Mouse (Mus musculus) kidney, postnatal 25 days (tissue): Measurements from ENCODE around the gene Ube4b.

ENCODE experiments used
- DNase-seq, 2 experiments: peaks; one replicate each; pipeline ENCODE4 v3.0.0; 2021; ENCODE audit warnings: mixed read lengths in 2 of 2

Ube4b gene

GRCm38 (mm10) chr4:149393311-149393995, 33.1 kb downstream of the Ube4b start:
- peak in 1 of 2 experiments; percentile 78 for DNase-seq

- DNase-seq, result no peak
These were observed 34.2 kb downstream of the Ube4b start for GRCm38 (mm10) chr4:149392359-149392758.

DNA sequence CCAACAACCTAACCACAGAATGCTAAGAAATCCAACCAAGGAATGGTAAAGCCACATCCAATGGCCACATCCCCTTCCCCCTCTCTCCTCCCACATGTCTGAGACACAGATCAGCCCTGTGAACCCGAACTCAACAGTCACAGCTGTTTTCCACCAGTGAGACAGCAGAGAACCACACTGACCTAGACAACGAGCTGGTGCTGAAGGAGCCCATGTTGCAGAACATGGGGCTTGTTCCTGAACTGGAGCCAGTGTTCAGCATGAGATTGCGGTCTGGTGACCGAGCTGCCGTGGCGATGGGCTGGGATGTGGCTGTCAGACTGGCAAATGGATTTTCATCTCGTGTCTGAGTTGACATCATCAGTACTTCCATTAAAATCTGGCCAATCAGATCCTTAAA, 45.5 kb downstream of the Ube4b start:
- no peak for DNase-seq

GRCm38 (mm10) chr4:149379881-149380280, 46.7 kb downstream of the Ube4b start:
- DNase-seq, result no peak

GRCm38 (mm10) chr4:149378819-149379218, 47.7 kb downstream of the Ube4b start:
- DNase-seq, result no peak

- no peak for DNase-seq
These were observed 50.5 kb downstream of the Ube4b start for GRCm38 (mm10) chr4:149376034-149376433.

DNA sequence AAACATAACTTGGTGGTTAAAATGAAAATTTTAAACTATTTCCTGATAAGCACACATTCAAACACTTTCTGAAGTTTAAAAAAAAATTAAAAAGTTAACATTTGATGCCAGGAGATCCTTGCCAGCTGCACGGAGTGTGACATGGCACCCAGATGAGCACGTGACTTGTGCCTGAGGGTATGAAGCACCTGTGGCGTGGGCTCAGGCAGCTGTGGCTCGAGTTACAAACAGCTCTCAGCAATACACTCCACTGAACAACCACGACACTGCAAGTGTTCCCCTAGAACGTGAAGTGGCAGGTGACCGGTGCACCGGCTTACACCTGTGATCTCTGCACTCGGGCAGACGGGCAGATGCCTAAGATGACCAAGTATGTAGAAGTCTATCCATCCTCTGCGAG, 51.9 kb downstream of the Ube4b start:
- no peak for DNase-seq

DNA sequence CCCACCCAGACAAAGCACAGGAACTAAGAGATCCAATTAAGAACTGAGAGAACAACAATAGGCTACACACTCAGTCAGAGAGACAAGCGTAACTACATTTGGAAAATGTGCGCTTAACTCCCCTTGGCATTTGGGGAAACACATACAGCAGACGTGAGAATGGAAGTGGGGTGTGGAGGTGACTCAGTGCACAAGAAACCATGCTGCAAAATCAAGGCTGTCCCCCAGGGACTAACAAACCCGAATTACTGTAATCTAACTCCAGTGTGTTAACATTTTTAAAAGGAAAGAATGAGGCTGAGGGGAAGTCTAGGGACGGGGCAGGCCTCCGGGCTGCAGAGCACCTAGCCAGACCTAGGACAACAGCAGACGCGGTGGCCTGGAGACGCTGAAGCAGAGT, 52.6 kb downstream of the Ube4b start:
- no peak for DNase-seq

- DNase-seq, result peak; percentile 67 to 83
These were observed 53.1 kb downstream of the Ube4b start for GRCm38 (mm10) chr4:149373431-149373830.

GRCm38 (mm10) chr4:149365702-149366370, 60.7 kb downstream of the Ube4b start:
- DNase-seq, result peak; percentile 48 to 60

DNA sequence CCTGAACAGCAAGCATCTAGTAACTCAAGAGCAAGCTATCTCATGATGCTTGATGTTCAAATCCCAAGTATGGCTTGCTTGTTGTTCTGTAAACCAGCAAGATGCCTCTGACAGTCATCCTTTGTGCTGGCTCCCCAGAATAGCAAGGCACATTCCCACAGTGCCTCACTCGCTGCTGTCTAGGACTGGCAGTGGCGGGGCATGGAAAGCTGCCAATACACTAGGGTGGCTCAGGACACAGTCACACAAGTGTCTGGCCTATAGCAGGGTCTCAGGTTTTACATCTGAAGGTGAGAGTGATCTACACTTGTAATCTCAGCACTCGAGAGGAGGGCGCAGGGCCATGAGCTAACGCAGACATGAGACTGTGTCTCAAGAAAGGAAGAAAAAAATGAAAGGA, 61.7 kb downstream of the Ube4b start:
- peak in 1 of 2 experiments; percentile 27 for DNase-seq

DNA sequence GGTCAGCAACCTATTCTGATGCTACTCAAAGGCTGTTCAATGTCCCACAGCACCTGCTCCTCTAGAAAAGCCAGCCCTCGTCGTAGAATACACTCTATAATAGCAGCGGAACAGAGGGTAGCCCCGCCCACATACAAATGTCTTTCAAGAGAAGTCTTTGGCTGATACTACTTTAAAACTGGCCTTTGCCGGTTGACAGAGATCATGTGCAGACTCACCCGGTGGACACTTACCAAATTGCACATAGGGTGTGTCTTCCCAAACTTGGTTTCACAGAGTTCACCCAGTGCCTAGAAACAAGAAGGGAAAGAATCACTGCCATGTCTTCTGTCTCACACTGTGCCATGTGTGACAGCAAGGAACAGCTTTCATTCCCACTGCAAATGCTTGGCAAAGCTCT, 65.5 kb downstream of the Ube4b start:
- no peak for DNase-seq

DNA sequence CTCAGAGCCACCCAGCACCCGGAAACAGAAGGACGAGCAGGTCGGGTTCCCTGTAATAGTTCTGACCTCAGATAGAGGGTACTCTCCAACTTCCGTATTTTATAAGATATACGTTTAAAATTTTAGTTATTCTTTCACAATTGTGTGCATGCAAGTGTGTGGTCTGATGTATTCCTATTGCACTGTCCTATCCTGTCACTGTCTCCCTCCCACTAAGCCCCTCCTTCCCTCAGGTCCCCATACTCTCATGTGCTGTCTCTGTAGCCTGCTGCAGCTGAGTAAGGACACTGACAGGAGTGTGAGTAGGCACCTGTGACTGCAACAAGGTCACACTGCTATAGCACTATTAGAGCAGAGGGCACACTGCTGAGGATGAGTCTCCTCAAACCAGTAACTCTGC, 65.9 kb downstream of the Ube4b start:
- no peak for DNase-seq

DNA sequence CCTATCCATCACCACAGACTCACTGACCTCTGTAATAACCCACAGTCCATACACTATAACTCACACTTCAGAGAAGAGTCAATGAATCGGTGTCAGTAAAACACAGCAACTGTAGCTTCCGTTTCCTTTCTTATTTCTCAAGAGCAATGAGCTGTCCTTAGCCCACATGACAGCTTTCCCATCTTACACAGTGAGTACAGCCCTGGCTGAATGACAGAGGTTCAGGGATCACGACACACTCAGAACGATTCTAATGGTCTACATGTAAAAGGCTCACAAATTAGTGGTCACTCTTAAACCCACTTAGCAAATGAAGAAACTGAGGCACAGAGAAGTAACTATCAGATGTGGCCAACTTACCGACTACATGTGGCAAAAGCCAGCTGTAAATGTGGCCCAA, 68.6 kb downstream of the Ube4b start:
- DNase-seq, result no peak

DNA sequence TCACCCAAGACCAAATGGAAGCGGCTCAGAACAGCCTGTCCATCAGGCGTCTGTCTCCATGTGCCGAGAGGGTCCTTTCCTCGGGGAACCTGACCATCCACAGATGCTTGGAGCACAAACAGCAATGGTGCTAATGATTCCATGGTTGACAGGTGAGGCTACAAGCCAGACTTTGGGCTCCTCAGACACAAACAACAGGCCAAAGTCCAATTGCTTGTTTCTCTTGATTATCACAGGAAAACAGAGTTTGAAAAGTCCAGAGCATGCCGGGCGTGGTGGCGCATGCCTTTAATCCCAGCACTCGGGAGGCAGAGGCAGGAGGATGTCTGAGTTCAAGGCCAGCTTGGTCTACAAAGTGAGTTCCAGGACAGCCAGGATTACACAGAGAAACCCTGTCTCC, 71.9 kb downstream of the Ube4b start:
- DNase-seq, result peak in 1 of 2 experiments; percentile 12

- no peak for DNase-seq
These were observed 74.9 kb downstream of the Ube4b start for GRCm38 (mm10) chr4:149351596-149352150.

DNA sequence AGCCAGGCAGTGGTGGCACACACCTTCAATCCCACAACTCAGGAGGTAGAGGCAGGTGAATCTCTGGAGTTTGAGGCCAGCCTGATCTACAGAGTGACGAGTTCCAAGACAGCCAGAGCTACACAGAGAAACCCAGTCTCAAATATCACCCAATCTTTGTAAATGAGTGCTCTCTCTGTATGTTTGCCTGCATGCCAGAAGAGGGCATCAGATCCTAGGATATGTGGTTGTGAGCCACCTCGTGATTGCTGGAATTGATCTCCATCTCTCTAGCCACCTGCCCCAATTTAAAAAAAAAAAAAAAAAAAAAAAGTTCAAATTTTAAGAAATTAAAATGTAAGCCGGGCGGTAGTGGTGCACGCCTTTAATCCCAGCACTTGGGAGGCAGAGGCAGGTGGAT, 77.6 kb downstream of the Ube4b start:
- DNase-seq, result no peak

- no peak for DNase-seq
These were observed 80.7 kb downstream of the Ube4b start for GRCm38 (mm10) chr4:149345873-149346272.

GRCm38 (mm10) chr4:149344311-149344710, 82.2 kb downstream of the Ube4b start:
- no peak for DNase-seq

DNA sequence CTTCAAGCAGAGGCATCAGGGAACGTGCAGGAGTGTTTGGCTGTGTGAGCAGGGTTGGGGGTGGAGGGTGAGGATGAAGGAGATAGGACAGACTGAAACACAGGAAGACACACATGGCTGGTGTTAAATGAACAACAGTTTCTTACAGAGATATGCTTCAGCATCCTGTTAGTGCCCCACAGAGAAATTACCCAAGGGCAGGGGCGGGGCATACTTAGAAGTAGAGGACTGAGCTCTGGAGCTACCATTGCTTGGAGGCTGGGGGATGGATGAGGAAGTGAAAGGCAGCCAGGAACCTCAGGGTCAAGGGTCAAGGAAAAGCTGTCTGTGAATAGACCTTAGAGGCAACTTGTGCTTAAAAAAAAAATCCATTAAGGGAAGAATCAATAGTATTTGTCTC, 85.9 kb downstream of the Ube4b start:
- DNase-seq, result no peak

GRCm38 (mm10) chr4:149339426-149340214, 86.9 kb downstream of the Ube4b start:
- no peak for DNase-seq

DNA sequence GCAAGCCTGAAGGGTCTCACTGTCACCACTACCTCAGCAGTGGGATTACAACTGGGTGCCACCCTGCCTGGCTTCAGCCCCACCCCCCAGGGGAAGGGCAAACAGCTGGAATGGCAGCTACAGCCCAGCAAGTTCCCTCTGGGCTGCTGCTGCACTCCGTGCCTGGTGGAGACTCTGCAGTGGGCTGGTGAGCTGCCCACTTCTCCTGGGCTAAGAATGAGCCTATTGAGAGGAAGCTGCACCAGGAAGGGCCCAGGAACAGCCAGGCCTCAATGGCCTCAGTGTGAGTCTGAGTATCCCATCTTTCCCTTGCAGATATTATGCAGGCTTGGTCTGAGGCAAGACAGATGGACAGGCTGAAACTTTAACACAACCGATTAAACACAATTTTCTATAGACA, 88.4 kb downstream of the Ube4b start:
- no peak for DNase-seq

DNA sequence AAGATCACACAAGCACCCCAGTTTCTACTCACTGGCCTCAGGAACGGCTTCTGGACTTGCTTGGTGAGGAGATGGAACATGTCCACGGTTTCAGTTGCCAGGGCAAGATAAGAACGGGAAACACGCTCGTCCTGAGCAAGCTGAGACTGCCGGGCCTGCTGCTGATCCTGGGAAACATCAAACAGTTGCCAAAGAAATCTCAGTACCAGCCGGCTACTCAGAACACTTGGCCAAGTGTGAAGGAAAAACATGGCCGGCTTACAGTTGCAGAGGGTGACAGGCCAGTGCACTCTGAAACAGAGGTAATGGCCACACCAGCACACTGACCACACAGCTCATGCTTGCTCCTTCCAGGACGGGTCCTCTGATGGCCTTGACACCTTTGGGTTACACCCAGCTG, 89.2 kb downstream of the Ube4b start:
- no peak for DNase-seq

- DNase-seq, result no peak
These were observed 90.2 kb downstream of the Ube4b start for GRCm38 (mm10) chr4:149336302-149336701.
